Mouse (Mus musculus) ES-Bruce4 (cell line): ENCODE results near the gene Men1.

Experiments used
- CTCF ChIP-seq: IDR thresholded peaks from one replicate; pipeline ENCODE4 v1.8.1; 2011; ENCODE audit warnings: low read depth, low read length
- EP300 ChIP-seq: IDR thresholded peaks from 2 replicates; pipeline ENCODE4 v1.6.1; 2011; ENCODE audit warnings: low read depth, low read length; ENCODE audit not compliant: insufficient read depth
- POLR2A ChIP-seq: IDR thresholded peaks from one replicate; pipeline ENCODE4 v1.8.1; 2011; ENCODE audit warnings: low read length; ENCODE audit not compliant: insufficient read depth

DNA sequence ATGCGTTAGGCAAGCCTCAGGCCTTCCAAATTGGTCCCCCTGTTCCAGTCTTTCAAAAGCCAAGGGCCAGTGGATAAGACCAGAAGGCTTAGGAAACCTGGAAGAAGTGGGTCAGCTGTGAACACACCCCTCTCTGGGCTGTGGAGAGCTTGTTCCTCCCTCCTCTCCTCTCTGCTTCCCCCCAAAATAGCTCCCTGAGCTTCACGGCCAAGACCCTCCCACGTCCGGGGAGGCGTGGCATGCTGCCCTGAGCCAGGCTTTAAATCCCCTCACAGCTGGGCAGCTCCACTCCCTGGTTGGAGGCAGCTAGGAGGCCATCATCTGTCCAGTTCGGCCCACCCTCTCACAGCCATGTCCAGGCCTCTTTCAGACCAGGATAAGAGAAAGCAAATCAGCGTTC, 49.3 kb downstream of the Men1 start, which contains the start of gene Pygm:
- TF ChIP-seq CTCF, result no peak
- TF ChIP-seq EP300, result no peak
- no peak for TF ChIP-seq POLR2A
